Mouse (Mus musculus): ENCODE measurements at regions not wholly inside any gene's neighbourhood (a gene's known extent, or its start where the extent isn't known, plus 50 kb on each side); places are given as distances from the start of the nearest gene placed in this dataset.

DNA sequence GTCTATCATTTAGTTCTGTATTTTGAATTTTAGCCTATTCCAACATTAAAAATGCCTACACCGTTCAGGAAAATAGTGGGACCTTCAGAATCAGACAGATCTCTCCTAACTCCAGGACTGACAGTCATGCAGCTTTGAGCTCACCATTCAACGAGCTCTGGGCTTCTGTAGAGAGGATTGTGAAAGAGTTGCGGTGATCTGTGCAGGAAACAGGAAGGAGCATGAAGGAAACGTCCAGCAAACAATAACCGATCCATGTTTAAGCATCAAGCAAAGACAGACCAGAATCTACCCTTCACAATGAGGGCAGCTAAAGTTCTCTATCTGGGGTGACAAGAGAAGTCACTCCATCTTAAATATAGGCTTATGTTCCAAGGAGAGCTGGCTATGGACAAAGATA lies 76.0 kb upstream of the Ednrb start:
- H3K36me3 ChIP-seq = no peaks in the 10 kb centered on the region
- H3K4me1 ChIP-seq = no peaks in the 10 kb centered on the region
- H3K4me2 ChIP-seq (replicated peaks) = no peak overlapping the region
- H3K27ac ChIP-seq (replicated peaks) = no peak overlapping the region
- H3K9ac ChIP-seq = no peak overlapping the region
- H3K4me3 ChIP-seq (replicated peaks) = no peak overlapping the region
- ATAC-seq (ENCODE audit: insufficient number of reproducible peaks, low FRiP score, low TSS enrichment, low read depth) = no peak
- WGBS = 75% methylated on average over 5 of the region's 5 CpGs
- H3K27me3 ChIP-seq = no peaks in the 10 kb centered on the region
- no peaks in the 10 kb centered on the region for H3K9me3 ChIP-seq (replicated peaks)

DNA sequence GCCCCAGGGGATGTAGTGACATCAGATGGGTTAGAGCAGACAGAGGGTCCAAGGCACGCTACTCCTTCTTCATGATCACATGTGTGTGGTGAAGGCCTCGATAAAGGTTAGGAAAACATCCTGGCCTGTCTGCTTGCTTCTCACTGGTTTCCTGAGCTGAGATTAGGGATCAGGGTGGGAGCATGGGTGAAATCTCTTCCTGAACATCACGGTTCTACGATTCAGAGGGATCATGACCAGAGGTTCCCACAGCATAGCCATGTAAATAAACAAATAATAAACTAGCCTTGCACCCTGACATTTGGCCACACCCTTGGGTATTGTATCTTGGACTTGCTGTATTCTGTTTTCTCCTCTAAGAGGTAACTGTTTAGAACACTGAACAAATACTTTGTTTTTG lies 75.2 kb upstream of the Ednrb start:
- Histone ChIP-seq H3K4me3 (replicated peaks) (no peak overlapping the region), H3K4me2 (replicated peaks) (no peak overlapping the region), H3K4me1 (no peaks in the 10 kb centered on the region), H3K9ac (no peak overlapping the region), H3K9me3 (replicated peaks) (no peaks in the 10 kb centered on the region), H3K27ac (replicated peaks) (no peak overlapping the region), H3K27me3 (no peaks in the 10 kb centered on the region), H3K36me3 (no peaks in the 10 kb centered on the region)
- 69% methylated on average over 4 of the region's 4 CpGs for WGBS
- ATAC-seq (ENCODE audit: insufficient number of reproducible peaks, low FRiP score, low TSS enrichment, low read depth) = no peak

DNA sequence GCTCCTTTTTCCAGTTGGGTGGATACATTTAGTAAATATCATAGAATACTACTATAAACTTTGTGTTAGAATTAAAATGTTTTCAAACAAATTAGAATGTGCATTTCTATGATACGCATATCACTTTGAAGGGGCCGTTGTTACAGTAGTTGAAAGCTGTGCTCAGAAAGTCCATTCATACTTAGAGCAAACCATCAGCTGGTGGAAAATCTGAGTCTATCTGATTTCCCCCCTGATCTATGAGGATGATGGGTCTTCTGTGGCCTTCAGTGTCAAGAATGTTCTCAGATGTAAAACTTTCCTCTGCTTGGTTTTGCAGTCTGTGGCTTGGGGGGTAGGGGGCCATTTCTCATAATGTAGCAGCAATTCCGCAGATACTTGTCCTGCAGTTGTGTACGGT lies 69.3 kb upstream of the Ednrb start:
- Histone ChIP-seq H3K4me3 (replicated peaks) (no peak overlapping the region), H3K27ac (replicated peaks) (no peak overlapping the region), H3K4me1 (no peaks in the 10 kb centered on the region), H3K27me3 (no peaks in the 10 kb centered on the region), H3K9ac (no peak overlapping the region), H3K36me3 (no peaks in the 10 kb centered on the region), H3K9me3 (replicated peaks) (no peaks in the 10 kb centered on the region), H3K4me2 (replicated peaks) (no peak overlapping the region)
- 88% methylated on average over 4 of the region's 4 CpGs for WGBS
- ATAC-seq (ENCODE audit: insufficient number of reproducible peaks, low FRiP score, low TSS enrichment, low read depth) = no peak

DNA sequence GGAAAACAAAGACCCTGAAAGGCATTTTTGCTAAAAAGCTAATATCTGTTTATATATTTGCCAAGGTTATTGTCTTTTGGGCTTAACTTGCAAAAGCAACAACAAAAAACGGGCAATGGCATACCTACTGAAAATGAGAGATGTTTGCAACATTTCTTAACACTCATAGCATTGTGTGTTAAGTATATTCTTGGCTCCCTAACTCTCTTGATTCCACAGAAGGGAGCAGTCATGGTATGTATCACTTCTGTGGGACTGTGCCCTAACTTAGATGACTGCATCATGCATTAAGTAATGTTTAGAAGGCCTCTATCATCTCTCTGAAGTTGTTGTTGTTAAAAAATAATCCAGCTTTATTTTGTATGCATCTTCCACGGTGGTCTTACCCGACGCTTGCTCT lies 67.5 kb upstream of the Ednrb start:
- no peak overlapping the region for H3K27ac ChIP-seq (replicated peaks)
- H3K4me1 ChIP-seq = no peaks in the 10 kb centered on the region
- WGBS = 82% methylated on average over 4 of the region's 4 CpGs

DNA sequence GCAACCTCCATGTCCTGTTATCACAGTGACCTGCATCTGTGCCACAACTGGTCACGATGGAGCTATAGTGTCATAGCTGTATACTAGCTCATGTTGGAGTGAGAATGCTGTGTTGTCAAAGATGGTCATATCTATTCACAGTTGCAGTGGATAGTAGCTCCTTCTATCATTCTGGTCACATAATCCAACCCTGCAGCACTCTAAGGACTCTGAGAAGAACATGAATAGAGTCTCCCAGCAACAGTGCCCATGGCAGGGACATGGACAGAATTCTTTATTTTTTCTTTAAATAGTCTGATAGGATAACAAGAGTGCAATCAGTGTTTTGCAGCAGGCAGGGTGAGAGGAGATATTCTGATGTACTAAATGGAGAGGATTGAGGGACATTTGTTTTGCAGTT lies 67.1 kb upstream of the Ednrb start:
- Histone ChIP-seq H3K4me1 (no peaks in the 10 kb centered on the region), H3K9me3 (replicated peaks) (no peaks in the 10 kb centered on the region), H3K27ac (replicated peaks) (no peak overlapping the region), H3K27me3 (no peaks in the 10 kb centered on the region), H3K4me2 (replicated peaks) (no peak overlapping the region), H3K9ac (no peak overlapping the region), H3K36me3 (no peaks in the 10 kb centered on the region), H3K4me3 (replicated peaks) (no peak overlapping the region)
- WGBS = 84% methylated on average over 1 of the region's 1 CpGs
- no peak for ATAC-seq (ENCODE audit: insufficient number of reproducible peaks, low FRiP score, low TSS enrichment, low read depth)

More for the DNA sequence above, 67.5 kb upstream of the Ednrb start:
- H3K9me3 ChIP-seq (replicated peaks) = no peaks in the 10 kb centered on the region
- H3K4me2 ChIP-seq (replicated peaks) = no peak overlapping the region
- no peaks in the 10 kb centered on the region for H3K27me3 ChIP-seq
- no peaks in the 10 kb centered on the region for H3K36me3 ChIP-seq
- no peak overlapping the region for H3K4me3 ChIP-seq (replicated peaks)
- no peak overlapping the region for H3K9ac ChIP-seq
- ATAC-seq (ENCODE audit: insufficient number of reproducible peaks, low FRiP score, low TSS enrichment, low read depth) = no peak

DNA sequence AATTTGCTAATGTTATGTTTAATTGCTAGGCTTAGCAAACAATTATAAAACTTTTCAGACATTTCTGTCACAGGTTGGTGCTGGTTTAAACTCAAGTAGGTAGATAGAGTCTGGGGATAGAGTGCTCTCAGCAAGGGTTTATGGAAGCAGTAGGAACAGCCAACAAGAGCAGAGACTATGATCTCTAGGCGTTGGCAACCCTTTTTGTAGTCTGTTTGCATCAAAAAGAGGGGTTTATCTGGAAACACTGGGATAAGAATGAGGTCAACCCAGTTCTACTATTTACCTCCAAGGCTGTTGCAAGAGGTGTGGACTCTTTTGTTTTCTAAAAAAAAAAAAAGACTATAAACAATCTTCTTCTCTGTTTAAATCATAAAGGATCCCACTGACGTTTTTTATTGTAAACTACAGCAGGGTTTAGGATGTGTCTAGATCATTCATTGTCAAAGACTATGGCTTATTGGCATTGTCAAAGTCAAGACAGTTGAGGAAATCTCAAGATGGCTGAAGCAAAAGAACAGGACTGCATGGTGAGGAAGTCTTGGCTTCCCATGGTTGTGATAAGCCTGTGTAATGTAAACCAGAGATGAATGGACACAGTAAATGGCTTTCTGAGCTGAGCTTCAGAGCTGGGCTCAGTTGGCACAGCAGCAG lies 62.3 kb upstream of the Ednrb start:
- Histone ChIP-seq H3K4me1 (no peaks in the 10 kb centered on the region), H3K27ac (replicated peaks) (no peak overlapping the region), H3K36me3 (no peaks in the 10 kb centered on the region), H3K27me3 (no peaks in the 10 kb centered on the region), H3K4me2 (replicated peaks) (no peak overlapping the region), H3K9ac (no peak overlapping the region), H3K4me3 (replicated peaks) (no peak overlapping the region), H3K9me3 (replicated peaks) (no peaks in the 10 kb centered on the region)
- no peak for ATAC-seq (ENCODE audit: insufficient number of reproducible peaks, low FRiP score, low TSS enrichment, low read depth)
- WGBS = 36% methylated on average over 2 of the region's 2 CpGs

DNA sequence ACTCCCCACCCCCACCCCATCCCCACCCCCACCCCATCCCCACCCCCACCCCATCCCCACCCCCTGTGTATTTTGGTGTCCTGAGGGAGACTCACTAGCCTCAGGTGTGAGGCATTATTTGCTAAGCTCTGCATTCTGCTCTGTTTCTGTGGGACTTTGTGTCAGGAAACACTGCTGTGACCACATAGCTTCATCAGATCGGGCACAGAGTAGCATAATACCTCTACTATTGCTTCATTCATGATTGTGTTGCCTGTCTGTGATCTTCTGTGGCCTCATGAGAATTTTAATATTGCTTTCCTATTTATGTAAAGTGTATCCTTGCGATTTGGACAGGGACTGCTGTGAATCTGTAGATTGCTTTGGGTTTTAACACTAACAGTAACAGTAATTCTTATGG lies 56.6 kb upstream of the Ednrb start:
- Histone ChIP-seq H3K27me3 (no peaks in the 10 kb centered on the region), H3K4me3 (replicated peaks) (no peak overlapping the region), H3K9me3 (replicated peaks) (no peaks in the 10 kb centered on the region), H3K4me2 (replicated peaks) (no peak overlapping the region), H3K36me3 (no peaks in the 10 kb centered on the region), H3K9ac (no peak overlapping the region), H3K4me1 (no peaks in the 10 kb centered on the region), H3K27ac (replicated peaks) (no peak overlapping the region)
- no peak for ATAC-seq (ENCODE audit: insufficient number of reproducible peaks, low FRiP score, low TSS enrichment, low read depth)
- WGBS = 79% methylated on average over 2 of the region's 2 CpGs

DNA sequence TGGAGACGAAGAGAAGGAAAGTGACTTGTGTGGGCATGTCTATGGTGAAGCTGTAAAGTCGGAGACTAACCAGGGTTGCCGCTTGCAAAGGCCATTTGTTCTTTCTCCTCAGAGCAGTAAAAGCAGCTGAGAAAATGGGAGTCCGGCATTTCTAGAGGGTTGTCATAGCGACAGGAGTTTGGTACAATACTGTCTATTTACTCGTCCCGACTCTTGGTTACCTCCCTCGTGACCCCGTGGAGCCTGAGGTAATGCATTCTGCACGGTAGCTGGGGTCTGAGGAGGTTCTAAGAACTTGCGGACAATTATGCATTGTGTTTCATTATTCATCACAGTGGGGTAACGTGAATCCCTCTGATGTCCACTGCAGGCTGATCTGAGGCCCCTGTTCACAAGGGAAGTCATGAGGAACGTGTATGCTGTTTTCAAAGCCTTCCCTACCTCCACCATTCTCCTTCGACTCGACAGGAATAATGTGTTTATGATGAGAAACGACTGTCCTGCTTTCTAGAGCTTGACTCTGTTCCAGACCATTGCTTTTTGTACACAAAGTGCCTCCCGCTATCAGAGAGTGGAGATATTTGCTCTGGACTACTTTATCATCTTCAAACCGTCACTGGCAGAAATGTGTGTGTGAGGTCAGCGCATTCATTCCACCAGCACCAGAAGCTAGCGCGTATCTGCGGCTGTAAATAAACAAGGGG lies 55.1 kb upstream of the Ednrb start:
- Histone ChIP-seq H3K9ac (no peak overlapping the region), H3K4me1 (no peaks in the 10 kb centered on the region), H3K4me2 (replicated peaks) (peak overlapping the region; percentile 49), H3K9me3 (replicated peaks) (no peaks in the 10 kb centered on the region), H3K4me3 (replicated peaks) (peak overlapping the region; percentile 26), H3K36me3 (no peaks in the 10 kb centered on the region), H3K27ac (replicated peaks) (no peak overlapping the region), H3K27me3 (no peaks in the 10 kb centered on the region)
- 16% methylated on average over 22 of the region's 22 CpGs for WGBS
- ATAC-seq (ENCODE audit: insufficient number of reproducible peaks, low FRiP score, low TSS enrichment, low read depth) = peak; percentile 47

DNA sequence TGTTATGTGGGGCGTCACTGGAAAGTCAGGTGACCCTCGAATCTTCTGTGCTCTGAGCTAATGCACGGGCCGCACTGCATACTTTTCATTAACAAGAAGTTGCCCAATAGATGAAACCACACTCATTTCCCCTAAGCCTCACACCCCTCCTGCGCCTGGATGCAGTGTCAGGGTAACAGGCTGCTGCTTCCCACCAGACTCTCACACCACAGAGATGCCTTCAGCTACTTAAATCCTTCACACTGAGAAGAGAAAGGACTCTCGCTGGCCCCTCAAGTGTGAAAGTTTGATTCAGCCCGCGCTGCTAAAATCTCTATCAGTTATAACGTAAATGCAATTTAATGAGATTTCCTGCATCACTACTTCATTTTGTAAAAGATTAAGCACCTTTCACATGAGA lies 54.5 kb upstream of the Ednrb start:
- Histone ChIP-seq H3K27ac (replicated peaks) (no peak overlapping the region), H3K4me3 (replicated peaks) (peak overlapping the region; percentile 26), H3K27me3 (no peaks in the 10 kb centered on the region), H3K9me3 (replicated peaks) (no peaks in the 10 kb centered on the region), H3K4me2 (replicated peaks) (peak overlapping the region; percentile 49), H3K9ac (no peak overlapping the region), H3K4me1 (no peaks in the 10 kb centered on the region), H3K36me3 (no peaks in the 10 kb centered on the region)
- ATAC-seq (ENCODE audit: insufficient number of reproducible peaks, low FRiP score, low TSS enrichment, low read depth) = no peak
- 26% methylated on average over 9 of the region's 9 CpGs for WGBS

DNA sequence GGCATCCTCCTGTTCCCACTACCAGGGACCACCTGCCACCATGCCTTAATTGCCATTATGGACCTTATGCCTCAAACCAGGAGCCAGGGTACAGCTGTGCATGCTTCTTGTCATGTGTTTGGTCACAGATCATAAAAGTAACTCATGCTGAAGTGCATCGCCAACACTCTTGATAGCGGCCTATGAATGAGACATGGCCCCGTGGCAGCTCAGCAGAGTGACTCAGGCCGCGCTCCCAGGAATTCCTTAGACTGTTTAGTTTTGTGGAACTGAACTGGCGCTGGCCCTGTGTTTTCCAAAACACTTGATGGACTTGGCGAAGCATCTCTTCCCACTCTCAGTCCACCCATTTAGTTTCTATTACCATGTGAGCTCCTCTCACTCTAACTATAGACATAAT lies 51.1 kb upstream of the Ednrb start:
- no peaks in the 10 kb centered on the region for H3K9me3 ChIP-seq (replicated peaks)
- 93% methylated on average over 7 of the region's 7 CpGs for WGBS
- no peaks in the 10 kb centered on the region for H3K4me1 ChIP-seq
- ATAC-seq (ENCODE audit: insufficient number of reproducible peaks, low FRiP score, low TSS enrichment, low read depth) = no peak
- H3K4me3 ChIP-seq (replicated peaks) = no peak overlapping the region
- H3K4me2 ChIP-seq (replicated peaks) = no peak overlapping the region
- no peaks in the 10 kb centered on the region for H3K36me3 ChIP-seq
- H3K27me3 ChIP-seq = no peaks in the 10 kb centered on the region
- H3K9ac ChIP-seq = no peak overlapping the region
- no peak overlapping the region for H3K27ac ChIP-seq (replicated peaks)
